ENCODE assay signal across 23 mouse cellular contexts in genomic region chr12:16646780-16647409, GRCm38 (mm10). TPM values are rescaled to one million over a fixed set of nuclear protein-coding genes. Genes with fewer than 3 reads are reported as not detected.
DNase-seq lines count a peak whose midpoint lies in the region; ATAC-seq lines count a peak whose summit lies in the region.
"Had no signal": no experiment of that assay in that cellular context is flagged by ENCODE, and none has a peak within 500 bp of the region (broad histone marks: within the 10 kb centered on the region; RNA-seq: fewer than 3 reads in every experiment).

No protein-coding gene starts in this region.

- no peak overlapping the region for H3K4me3 ChIP-seq in heart, embryonic 16.5 days (ENCODE audit: low read length)

- intact Hi-C loops in heart, postnatal 25 days (cut with DNase I) = no loop called here

- no peak for ATAC-seq in heart, embryonic 16.5 days (replicated peaks; ENCODE audit: extremely low read depth, insufficient read depth, low FRiP score)
- ATAC-seq: activated CD4-positive, CD25-positive, alpha-beta regulatory T cell, adult 4 months; forebrain, embryonic 16.5 days; intestine, embryonic 16.5 days; Patski had no signal

- DNase-seq in gastrocnemius, adult 18-20 months (ENCODE audit: low spot score) = peak; percentile 81
- no peak for DNase-seq in gastrocnemius, postnatal 4 days (ENCODE audit: low spot score in 2 of 2)
- no peak for DNase-seq in heart, postnatal 25 days (ENCODE audit: low spot score)
- peak; percentile 11 for DNase-seq in kidney, adult 18-20 months
- DNase-seq in kidney, postnatal 4 days = no peak
- DNase-seq in skeletal muscle tissue, adult 2 months (ENCODE audit: low read depth, low spot score) = peak; percentile 92
- no peak for DNase-seq in urinary bladder, postnatal 36 days (ENCODE audit: low spot score in 2 of 2)
- DNase-seq: adrenal gland, postnatal 14 days; cerebellum, adult 11-12 months; cerebellum, adult 9-10 months; kidney, adult 9 months; kidney, postnatal 10 days had no signal

- no peak overlapping the region for H3K4me2 ChIP-seq in heart, embryonic 16.5 days (ENCODE audit: low read depth, low read length)
- H3K4me2 ChIP-seq: heart, embryonic 11.5 days; hindbrain, embryonic 14.5 days had no signal

- H3K9me3 ChIP-seq in heart, embryonic 16.5 days (replicated peaks; ENCODE audit: control insufficient read depth, low read length) = no peaks in the 10 kb centered on the region

- H3K27me3 ChIP-seq in heart, embryonic 16.5 days (ENCODE audit: control insufficient read depth, insufficient read depth, low read length) = no peaks in the 10 kb centered on the region
- H3K27me3 ChIP-seq: Patski had no signal

- H3K27ac ChIP-seq in heart, embryonic 16.5 days (ENCODE audit: low read length) = no peak overlapping the region
- H3K27ac ChIP-seq: hindbrain, embryonic 14.5 days had no signal

- WGBS in heart, embryonic 16.5 days = 47% methylated on average over 9 of the region's 9 CpGs

- peaks cover 24% of the 10 kb centered on the region for H3K4me1 ChIP-seq in heart, embryonic 16.5 days (ENCODE audit: control insufficient read depth, insufficient read depth, low read length)

- H3K9ac ChIP-seq in heart, embryonic 16.5 days (ENCODE audit: low read length) = 0 out of 2 replicates have a peak overlapping the region, but pooled peaks have one; percentile 19
- H3K9ac ChIP-seq: hindbrain, embryonic 14.5 days had no signal

- H3K36me3 ChIP-seq in heart, embryonic 16.5 days (ENCODE audit: control insufficient read depth, insufficient read depth) = no peaks in the 10 kb centered on the region

RNA-seq across cellular contexts. Expression of gene Ntsr2, which starts 6.3 kb away (rescaled TPM):
- 1 to 10 TPM; 2.6 TPM for total RNA-seq in gastrocnemius, adult 18-20 months (2021)
- 1 to 10 TPM in 1 of 2 experiments, under 1 TPM in 1; 0.83 to 1.2 TPM for total RNA-seq in gastrocnemius, postnatal 4 days (2021)
- polyA plus RNA-seq in heart, embryonic 16.5 days (2015; fragmentation: Nextera tagmentation; extraction: Ambion mirVana) = 0.12 and 0.14 TPM in 2 replicates
- 1 to 10 TPM; 7.5 to 9.9 TPM for total RNA-seq in heart, postnatal 25 days (2021)
- total RNA-seq: adrenal gland, postnatal 14 days; CH12.LX; hematopoietic stem cell, adult 5-6 weeks had no signal
- polyA plus RNA-seq: activated CD4-positive, CD25-positive, alpha-beta regulatory T cell, adult 4 months; embryonic facial prominence, embryonic 11.5 days; forebrain, embryonic 11.5 days; heart, embryonic 11.5 days; intestine, embryonic 16.5 days; Patski had no signal

RNA-seq across cellular contexts. Expression of gene Lpin1, which starts 36.1 kb away (rescaled TPM):
- total RNA-seq in gastrocnemius, adult 18-20 months (2021) = 100 to 1,000 TPM; 212 to 245 TPM
- total RNA-seq in gastrocnemius, postnatal 4 days (2021) = 10 to 100 TPM; 24.8 to 27.1 TPM
- 7.5 and 8.3 TPM in 2 replicates for polyA plus RNA-seq in heart, embryonic 16.5 days (2015; fragmentation: Nextera tagmentation; extraction: Ambion mirVana)
- 100 to 1,000 TPM; 161 to 169 TPM for total RNA-seq in heart, postnatal 25 days (2021)

Comparison
In these comparisons a context has a peak if more than half of its experiments do, and no peak if none do; other contexts are left out.
1. DNase-seq: peak in gastrocnemius, adult 18-20 months (single experiment), kidney, adult 18-20 months (single experiment) and skeletal muscle tissue, adult 2 months (single experiment); none in gastrocnemius, postnatal 4 days (0 of 2), heart, postnatal 25 days (single experiment), kidney, postnatal 4 days (0 of 2) and urinary bladder, postnatal 36 days (0 of 2).
2. RNA of gene Lpin1, which starts 36.1 kb away (total RNA-seq): 212 to 245 TPM in gastrocnemius, adult 18-20 months and 161 to 169 TPM in heart, postnatal 25 days; 24.8 to 27.1 TPM in gastrocnemius, postnatal 4 days; every median in the first group is over 4 times any median in the second.